Mouse (Mus musculus): ENCODE measurements around the gene Il1a. TPM values are rescaled to one million over a fixed set of nuclear protein-coding genes. Genes with fewer than 3 reads are reported as not detected.
A peak's percentile ranks its signal among the peaks of the same experiment; 100 is the strongest.

Gene Il1a
- total RNA-seq, 4 experiments from 2014 or later = not detected

DNA sequence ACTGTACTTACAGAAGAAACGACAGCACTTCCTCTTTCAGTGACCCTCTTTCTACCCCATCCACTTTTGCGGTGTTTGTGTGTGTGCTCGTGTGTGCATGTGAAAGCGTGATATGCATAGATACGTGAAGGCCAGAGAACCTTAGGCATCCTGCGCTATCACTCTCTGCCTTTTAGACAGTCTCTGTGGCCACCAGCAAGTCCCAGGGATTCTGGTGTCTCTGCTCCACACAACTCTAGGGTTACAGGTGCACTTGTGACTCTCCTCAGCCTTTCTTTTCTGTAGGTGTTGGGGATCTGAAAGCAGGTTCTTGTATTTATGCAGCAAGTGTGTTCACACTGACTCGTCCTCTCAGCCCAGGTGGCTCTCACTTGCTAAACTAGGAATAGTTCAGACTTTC, 44.5 kb downstream of the Il1a start:
- DNase-seq (ENCODE audit: low spot score in 2 of 2) = no peak

GRCm38 (mm10) chr2:129263073-129263472, 46.7 kb downstream of the Il1a start:
- no peak for DNase-seq (ENCODE audit: low spot score in 2 of 2)

DNA sequence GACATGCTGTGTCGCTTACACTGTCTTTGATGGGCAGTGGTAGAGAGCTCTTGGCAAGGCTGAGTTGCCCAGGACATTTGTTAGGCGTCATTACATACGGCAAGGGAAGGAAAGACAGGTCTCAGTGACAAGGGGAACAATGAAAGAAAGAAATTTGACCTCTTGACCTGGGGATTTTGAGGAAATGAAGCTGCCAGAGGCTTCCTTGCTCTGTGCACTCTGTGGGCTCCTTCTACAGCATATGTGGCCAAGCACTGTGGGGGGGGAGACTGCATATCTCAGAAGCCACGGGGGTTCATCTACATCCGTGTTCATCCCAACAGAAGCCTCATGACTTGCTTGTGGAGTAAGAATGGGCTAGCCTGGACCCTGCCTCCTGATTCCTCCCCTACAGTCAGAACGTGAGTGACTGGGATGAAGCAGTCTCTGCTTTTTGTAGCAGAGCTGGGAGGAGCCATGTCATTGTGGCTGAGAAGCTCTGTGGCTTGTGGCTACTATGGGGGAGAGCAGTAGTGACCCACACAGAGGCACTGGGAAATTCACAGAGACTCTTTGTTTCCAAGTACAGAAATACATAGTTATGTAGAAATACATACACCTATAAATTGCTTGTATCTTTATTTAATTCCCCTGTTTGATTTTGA, 48.5 kb downstream of the Il1a start:
- DNase-seq (ENCODE audit: low spot score in 2 of 2) = no peak

- no peak for DNase-seq (ENCODE audit: low spot score in 2 of 2)
Measured at GRCm38 (mm10) chr2:129260646-129261045, 49.1 kb downstream of the Il1a start.

- peak in 1 of 2 experiments; percentile 8 for DNase-seq (ENCODE audit: low spot score in 2 of 2)
Measured at GRCm38 (mm10) chr2:129258475-129259211, 51.1 kb downstream of the Il1a start.

DNA sequence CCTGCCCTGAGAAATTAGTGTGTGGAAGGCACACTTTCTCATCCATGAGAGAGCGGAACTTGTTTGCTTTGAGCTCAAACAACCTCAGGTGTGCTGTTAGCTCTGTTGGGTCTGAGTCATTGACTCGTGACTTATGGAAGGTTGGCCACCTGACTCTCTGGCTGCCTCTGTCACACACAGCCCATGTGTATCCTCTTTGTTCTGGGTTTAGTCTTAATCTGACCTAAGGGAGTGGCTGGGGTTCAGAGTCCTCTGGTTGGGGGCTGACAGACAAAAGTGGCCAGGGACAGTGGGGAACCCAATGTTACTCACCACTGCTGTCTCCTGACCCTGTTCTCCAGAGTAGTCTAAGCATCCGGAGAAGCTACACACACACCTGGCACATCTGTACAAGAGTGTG, 51.7 kb downstream of the Il1a start:
- DNase-seq (ENCODE audit: low spot score in 2 of 2) = no peak

- DNase-seq (ENCODE audit: low spot score in 2 of 2) = no peak
Measured at GRCm38 (mm10) chr2:129256006-129256405, 53.8 kb downstream of the Il1a start.

GRCm38 (mm10) chr2:129254076-129254475, 55.7 kb downstream of the Il1a start:
- no peak for DNase-seq (ENCODE audit: low spot score in 2 of 2)

- no peak for DNase-seq (ENCODE audit: low spot score in 2 of 2)
Measured at GRCm38 (mm10) chr2:129253631-129253970, 56.2 kb downstream of the Il1a start.

- no peak for DNase-seq (ENCODE audit: low spot score in 2 of 2)
Measured at GRCm38 (mm10) chr2:129252836-129253630, 56.7 kb downstream of the Il1a start.

Other genes starting within 250 kb of the Il1a start
- 1 to 10 TPM; 6.2 to 9.0 (median 7.6) TPM for gene Ttl, start 244.0 kb downstream of the Il1a start, total RNA-seq (2022)
- gene Polr1b, start 209.0 kb downstream of the Il1a start, total RNA-seq (2022) = 10 to 100 TPM; 10.9 to 13.7 (median 11.3) TPM
- 10 to 100 TPM in 2 of 4 experiments, 1 to 10 TPM in 2; 8.5 to 11.0 (median 9.5) TPM for gene Chchd5, start 180.3 kb downstream of the Il1a start, total RNA-seq (2022)
- gene Slc20a1, start 111.2 kb downstream of the Il1a start, total RNA-seq (2022) = 10 to 100 TPM in 1 of 4 experiments, 1 to 10 TPM in 3; 7.5 to 11.3 (median 8.6) TPM
- gene Ckap2l, start 12.8 kb downstream of the Il1a start, total RNA-seq (2022) = not detected
- gene Il1b, start 61.2 kb upstream of the Il1a start, total RNA-seq (2022) = not detected
- gene F830045P16Rik, start 226.6 kb upstream of the Il1a start, total RNA-seq (2022) = not detected

All from gastrocnemius, adult 8-10 months (tissue).